Comparison of ENCODE assay signal across 9 mouse cellular contexts in genomic region chr11:70650322-70651175, GRCm38 (mm10). TPM values are rescaled to one million over a fixed set of nuclear protein-coding genes. Genes with fewer than 3 reads are reported as not detected.
DNase-seq lines count a peak whose midpoint lies in the region; ATAC-seq and TF ChIP-seq lines count a peak whose summit lies in the region.
"Had no signal": no experiment of that assay in that cellular context is flagged by ENCODE, and none has a peak within 500 bp of the region (broad histone marks: within the 10 kb centered on the region; RNA-seq: fewer than 3 reads in every experiment).

No protein-coding gene starts in this region.

- no peak for TF ChIP-seq EP300 in lung, postnatal 0 days (IDR thresholded peaks at IDR 0.05)
- no peak for TF ChIP-seq EP300 in stomach, postnatal 0 days (optimal IDR thresholded peaks at IDR 0.05)

- WGBS in lung, postnatal 0 days, result 61% methylated on average over 12 of the region's 12 CpGs
- 81% methylated on average over 12 of the region's 12 CpGs for WGBS in limb, embryonic 10.5 days
- WGBS in stomach, postnatal 0 days, result 50% methylated on average over 12 of the region's 12 CpGs

- peaks cover 25% of the 10 kb centered on the region; the same call in 1 of the 2 replicates for H3K4me1 ChIP-seq in lung, postnatal 0 days (ENCODE audit: insufficient read depth, low read depth, low read length)
- peaks cover 61% of the 10 kb centered on the region for H3K4me1 ChIP-seq in limb, embryonic 10.5 days
- peaks cover 3% of the 10 kb centered on the region for H3K4me1 ChIP-seq in stomach, postnatal 0 days (replicated peaks; ENCODE audit: control insufficient read depth, insufficient read depth)

- H3K4me2 ChIP-seq in lung, postnatal 0 days (replicated peaks; ENCODE audit: low read depth, low read length), result no peak overlapping the region
- peak overlapping the region; percentile 27 for H3K4me2 ChIP-seq in stomach, postnatal 0 days (replicated peaks; ENCODE audit: low read depth)

- no peak for ATAC-seq in lung, postnatal 0 days
- no peak for ATAC-seq in stomach, postnatal 0 days (ENCODE audit: low FRiP score, low TSS enrichment)

- peaks cover 31% of the 10 kb centered on the region for H3K36me3 ChIP-seq in lung, postnatal 0 days (ENCODE audit: insufficient read depth, low read length)
- H3K36me3 ChIP-seq in limb, embryonic 10.5 days, result peaks cover 60% of the 10 kb centered on the region
- H3K36me3 ChIP-seq in stomach, postnatal 0 days (ENCODE audit: control insufficient read depth, insufficient read depth, low read length), result peaks cover 14% of the 10 kb centered on the region

- H3K27me3 ChIP-seq in lung, postnatal 0 days (replicated peaks; ENCODE audit: insufficient read depth, low read length), result no peaks in the 10 kb centered on the region
- no peaks in the 10 kb centered on the region for H3K27me3 ChIP-seq in limb, embryonic 10.5 days (ENCODE audit: low read depth, poor library complexity, severe bottlenecking)
- no peaks in the 10 kb centered on the region for H3K27me3 ChIP-seq in stomach, postnatal 0 days (ENCODE audit: control insufficient read depth, insufficient read depth, low read length)

- no peak for TF ChIP-seq CTCF in lung, postnatal 0 days (IDR thresholded peaks at IDR 0.05)
- TF ChIP-seq CTCF in stomach, postnatal 0 days (IDR thresholded peaks at IDR 0.05; ENCODE audit: low read depth), result no peak

- DNase-seq in adrenal gland, adult (ENCODE audit: inconsistent age in 2 of 2, low spot score in 1 of 2), result peak; percentile 34 to 63
- no peak for DNase-seq in adrenal gland, postnatal 25 days
- DNase-seq in lung, postnatal 0 days (ENCODE audit: low spot score), result peak; percentile 33
- no peak for DNase-seq in lung, postnatal 14 days
- DNase-seq in limb, embryonic 10.5 days (ENCODE audit: low spot score), result no peak
- DNase-seq in stomach, postnatal 0 days (ENCODE audit: low spot score), result no peak
- no peak for DNase-seq in gastrocnemius, postnatal 4 days (ENCODE audit: low spot score in 2 of 2)
- DNase-seq in kidney, adult 8-10 months, result no peak

- no peak overlapping the region for H3K27ac ChIP-seq in lung, postnatal 0 days (ENCODE audit: low read length)
- H3K27ac ChIP-seq in limb, embryonic 10.5 days, result no peak overlapping the region
- peak overlapping the region; percentile 79 for H3K27ac ChIP-seq in stomach, postnatal 0 days (replicated peaks)

- no peak overlapping the region for H3K9ac ChIP-seq in lung, postnatal 0 days (replicated peaks; ENCODE audit: low read depth)
- no peak overlapping the region; the same call in 1 of the 2 replicates for H3K9ac ChIP-seq in stomach, postnatal 0 days (ENCODE audit: low read length)

- no peak overlapping the region for H3K4me3 ChIP-seq in lung, postnatal 0 days (ENCODE audit: low read depth, low read length)
- peak overlapping the region; percentile 18 for H3K4me3 ChIP-seq in limb, embryonic 10.5 days
- H3K4me3 ChIP-seq in stomach, postnatal 0 days (ENCODE audit: low read depth, low read length), result peak overlapping the region; percentile 13; the same call in 1 of the 2 replicates

- no peaks in the 10 kb centered on the region for H3K9me3 ChIP-seq in lung, postnatal 0 days (ENCODE audit: low read length)
- H3K9me3 ChIP-seq in limb, embryonic 10.5 days (replicated peaks), result no peaks in the 10 kb centered on the region
- no peaks in the 10 kb centered on the region for H3K9me3 ChIP-seq in stomach, postnatal 0 days (ENCODE audit: control insufficient read depth, low read length)

RNA-seq across cellular contexts. Expression of gene Slc25a11, which starts 3.3 kb away (rescaled TPM):
- total RNA-seq in adrenal gland, postnatal 25 days (2021), result 122 and 146 TPM in 2 replicates
- 118 and 121 TPM in 2 replicates for polyA plus RNA-seq in lung, postnatal 0 days (2015; fragmentation: Nextera tagmentation; extraction: Ambion mirVana)
- polyA plus RNA-seq in limb, embryonic 10.5 days (2016; fragmentation: Nextera tagmentation; extraction: Ambion mirVana), result 136 and 160 TPM in 2 replicates
- 120 and 121 TPM in 2 replicates for polyA plus RNA-seq in stomach, postnatal 0 days (2015; fragmentation: Nextera tagmentation; extraction: Ambion mirVana)
- 100 to 1,000 TPM; 222 TPM for total RNA-seq in gastrocnemius, postnatal 4 days (2021)

RNA-seq across cellular contexts. Expression of gene Rnf167, which starts 3.5 kb away (rescaled TPM):
- 92.7 and 106 TPM in 2 replicates for total RNA-seq in adrenal gland, postnatal 25 days (2021)
- 112 and 119 TPM in 2 replicates for polyA plus RNA-seq in lung, postnatal 0 days (2015; fragmentation: Nextera tagmentation; extraction: Ambion mirVana)
- 85.0 and 104 TPM in 2 replicates for polyA plus RNA-seq in limb, embryonic 10.5 days (2016; fragmentation: Nextera tagmentation; extraction: Ambion mirVana)
- 62.8 and 70.5 TPM in 2 replicates for polyA plus RNA-seq in stomach, postnatal 0 days (2015; fragmentation: Nextera tagmentation; extraction: Ambion mirVana)
- total RNA-seq in gastrocnemius, postnatal 4 days (2021), result 10 to 100 TPM; 43.5 to 44.0 TPM

RNA-seq across cellular contexts. Expression of gene Pfn1, which starts 3.9 kb away (rescaled TPM):
- 922 and 959 TPM in 2 replicates for total RNA-seq in adrenal gland, postnatal 25 days (2021)
- polyA plus RNA-seq in lung, postnatal 0 days (2015; fragmentation: Nextera tagmentation; extraction: Ambion mirVana), result 1,176 and 1,206 TPM in 2 replicates
- polyA plus RNA-seq in limb, embryonic 10.5 days (2016; fragmentation: Nextera tagmentation; extraction: Ambion mirVana), result 2,132 and 2,568 TPM in 2 replicates
- 1,446 and 1,550 TPM in 2 replicates for polyA plus RNA-seq in stomach, postnatal 0 days (2015; fragmentation: Nextera tagmentation; extraction: Ambion mirVana)
- 100 to 1,000 TPM; 620 to 621 TPM for total RNA-seq in gastrocnemius, postnatal 4 days (2021)

RNA-seq across cellular contexts. Expression of gene Eno3, which starts 6.5 kb away (rescaled TPM):
- total RNA-seq in adrenal gland, postnatal 25 days (2021), result 17.9 and 28.3 TPM in 2 replicates
- 20.8 and 23.1 TPM in 2 replicates for polyA plus RNA-seq in lung, postnatal 0 days (2015; fragmentation: Nextera tagmentation; extraction: Ambion mirVana)
- polyA plus RNA-seq in limb, embryonic 10.5 days (2016; fragmentation: Nextera tagmentation; extraction: Ambion mirVana), result 67.8 and 75.6 TPM in 2 replicates
- polyA plus RNA-seq in stomach, postnatal 0 days (2015; fragmentation: Nextera tagmentation; extraction: Ambion mirVana), result 9.6 and 10.8 TPM in 2 replicates
- 1,000 to 10,000 TPM; 4,042 to 4,361 TPM for total RNA-seq in gastrocnemius, postnatal 4 days (2021)

RNA-seq across cellular contexts. Expression of gene Gp1ba, which starts 11.6 kb away (rescaled TPM):
- total RNA-seq in adrenal gland, postnatal 25 days (2021), result not detected in 2 replicates
- polyA plus RNA-seq in lung, postnatal 0 days (2015; fragmentation: Nextera tagmentation; extraction: Ambion mirVana), result 0.55 and 0.66 TPM in 2 replicates
- polyA plus RNA-seq in limb, embryonic 10.5 days (2016; fragmentation: Nextera tagmentation; extraction: Ambion mirVana), result 0.18 and 0.75 TPM in 2 replicates
- 0.06 and 0.07 TPM in 2 replicates for polyA plus RNA-seq in stomach, postnatal 0 days (2015; fragmentation: Nextera tagmentation; extraction: Ambion mirVana)
- total RNA-seq in gastrocnemius, postnatal 4 days (2021), result under 1 TPM; 0.32 to 0.39 TPM
- total RNA-seq: gastrocnemius, adult 8-10 months had no signal

Comparison
In these comparisons a context has a peak if more than half of its experiments do, and no peak if none do; other contexts are left out.
1. DNase-seq: peak in adrenal gland, adult (2 of 2) and lung, postnatal 0 days (single experiment); none in adrenal gland, postnatal 25 days (single experiment), lung, postnatal 14 days (single experiment), limb, embryonic 10.5 days (single experiment), stomach, postnatal 0 days (single experiment), gastrocnemius, postnatal 4 days (0 of 2) and kidney, adult 8-10 months (0 of 2).